Mouse (Mus musculus): ENCODE measurements around the gene Pnkp. TPM values are rescaled to one million over a fixed set of nuclear protein-coding genes. Genes with fewer than 3 reads are reported as not detected.

Gene Pnkp
- polyA plus RNA-seq, 1 experiment from 2014 or later, result 28.0 TPM

DNA sequence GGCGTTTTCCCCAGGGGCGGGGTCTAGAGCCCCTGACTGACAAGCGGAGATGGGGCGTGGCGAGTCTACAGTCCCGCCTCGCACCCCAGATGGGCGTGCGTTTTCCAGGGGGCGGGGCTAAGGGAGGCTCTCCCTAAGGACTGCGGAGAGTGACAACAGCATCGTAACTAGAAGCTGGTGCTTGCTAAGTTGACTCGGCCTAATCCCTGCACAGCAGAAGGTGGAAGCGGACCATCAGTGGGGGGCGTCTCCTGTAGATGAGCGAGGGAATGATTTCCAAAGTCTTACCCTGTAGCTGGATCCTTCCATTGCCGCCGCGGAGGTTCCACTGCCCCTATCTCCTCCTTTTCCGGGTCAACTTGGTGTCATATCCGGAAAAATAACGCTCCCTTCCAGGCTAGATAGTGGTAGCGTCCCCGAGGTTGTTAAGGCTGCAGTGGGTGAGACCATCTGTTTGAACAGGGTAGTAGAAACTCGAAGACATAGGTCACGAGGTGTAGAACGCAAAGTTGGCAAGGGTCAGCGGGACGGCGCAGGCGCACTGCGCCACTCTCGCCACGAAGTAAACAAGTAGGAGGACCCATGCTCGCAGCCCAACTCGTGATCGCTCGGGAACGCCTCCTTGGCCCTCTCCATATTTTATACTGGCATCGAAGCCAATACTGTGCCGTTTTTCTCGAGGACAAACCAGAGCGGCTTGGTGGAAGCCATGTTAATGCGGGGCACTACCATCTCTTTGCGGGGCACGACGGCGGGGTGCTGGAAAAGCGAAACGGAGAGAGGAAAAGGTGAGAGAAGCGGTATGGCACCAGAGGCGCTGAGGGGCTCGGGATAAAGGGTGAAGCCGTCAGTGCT is 8.2 kb upstream of the Pnkp start, which contains the start of the genes Akt1s1 and Tbc1d17:
TSS of gene Akt1s1 (plus strand) at position 431 of the 855 bp plus-strand sequence.
TSS of gene Tbc1d17 (minus strand) at position 519 of the 855 bp plus-strand sequence.
- H3K4me1 ChIP-seq (ENCODE audit: control insufficient read depth, insufficient read depth, low read length), result peaks cover 28% of the 10 kb centered on the region
- peak; percentile 85 for ATAC-seq (replicated peaks; ENCODE audit: extremely low read depth, insufficient read depth, low FRiP score)
- no peaks in the 10 kb centered on the region for H3K9me3 ChIP-seq (replicated peaks; ENCODE audit: control insufficient read depth, low read length)
- peak within 1 kb of the TSS; percentile 85 for H3K4me2 ChIP-seq (ENCODE audit: low read depth, low read length)
- H3K4me3 ChIP-seq (ENCODE audit: low read length), result peak within 1 kb of the TSS; percentile 85
- WGBS, result under 1% methylated on average over 54 of the region's 54 CpGs
- peak within 1 kb of the TSS; percentile 94 for H3K9ac ChIP-seq (ENCODE audit: low read length)
- H3K27me3 ChIP-seq (ENCODE audit: control insufficient read depth, insufficient read depth, low read length), result no peaks in the 10 kb centered on the region
- H3K27ac ChIP-seq (ENCODE audit: low read length), result peak within 1 kb of the TSS; percentile 99
- peaks cover 28% of the 10 kb centered on the region for H3K36me3 ChIP-seq (ENCODE audit: control insufficient read depth, insufficient read depth)

DNA sequence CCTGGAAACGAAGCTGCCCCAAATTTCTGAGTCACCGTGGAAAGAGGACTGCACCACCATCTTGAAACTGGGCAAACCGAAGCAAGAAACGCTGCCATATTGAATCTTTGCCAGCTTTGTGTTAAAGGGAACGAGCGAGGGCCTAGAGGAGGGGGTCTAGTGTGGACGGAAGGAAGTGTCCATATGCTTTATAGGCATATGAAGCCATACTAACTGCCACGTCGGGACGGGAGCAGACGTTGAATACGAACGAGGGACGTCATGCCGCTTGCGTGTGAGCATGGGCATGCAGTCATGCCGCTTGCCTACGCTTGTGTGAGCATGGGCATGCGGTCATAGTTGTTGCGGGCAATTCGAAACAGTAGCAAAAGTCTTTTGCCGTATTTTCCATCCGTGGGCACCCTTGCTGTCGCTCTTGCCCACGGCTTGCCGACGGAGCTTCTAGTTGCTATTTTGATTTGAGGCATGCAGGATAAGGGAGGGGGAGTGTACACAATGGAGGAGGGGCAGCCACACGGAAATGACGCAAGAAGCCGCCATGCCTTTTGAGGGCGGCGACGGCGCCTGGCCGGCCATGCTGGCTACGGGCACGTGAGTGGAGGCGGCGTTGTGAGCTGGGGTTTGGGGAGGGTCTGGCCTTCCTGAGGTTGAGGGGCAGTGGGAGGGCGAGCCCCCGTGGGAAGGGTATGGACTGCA is 7.4 kb upstream of the Pnkp start:
- H3K4me2 ChIP-seq (ENCODE audit: low read depth, low read length), result peak overlapping the region; percentile 85
- WGBS, result under 1% methylated on average over 41 of the region's 41 CpGs
- H3K27ac ChIP-seq (ENCODE audit: low read length), result peak overlapping the region; percentile 99
- peak; percentile 58 for ATAC-seq (replicated peaks; ENCODE audit: extremely low read depth, insufficient read depth, low FRiP score)
- no peaks in the 10 kb centered on the region for H3K9me3 ChIP-seq (replicated peaks; ENCODE audit: control insufficient read depth, low read length)
- peaks cover 30% of the 10 kb centered on the region for H3K4me1 ChIP-seq (ENCODE audit: control insufficient read depth, insufficient read depth, low read length)
- H3K27me3 ChIP-seq (ENCODE audit: control insufficient read depth, insufficient read depth, low read length), result no peaks in the 10 kb centered on the region
- H3K4me3 ChIP-seq (ENCODE audit: low read length), result peak overlapping the region; percentile 85
- peaks cover 20% of the 10 kb centered on the region for H3K36me3 ChIP-seq (ENCODE audit: control insufficient read depth, insufficient read depth)
- H3K9ac ChIP-seq (ENCODE audit: low read length), result peak overlapping the region; percentile 94

DNA sequence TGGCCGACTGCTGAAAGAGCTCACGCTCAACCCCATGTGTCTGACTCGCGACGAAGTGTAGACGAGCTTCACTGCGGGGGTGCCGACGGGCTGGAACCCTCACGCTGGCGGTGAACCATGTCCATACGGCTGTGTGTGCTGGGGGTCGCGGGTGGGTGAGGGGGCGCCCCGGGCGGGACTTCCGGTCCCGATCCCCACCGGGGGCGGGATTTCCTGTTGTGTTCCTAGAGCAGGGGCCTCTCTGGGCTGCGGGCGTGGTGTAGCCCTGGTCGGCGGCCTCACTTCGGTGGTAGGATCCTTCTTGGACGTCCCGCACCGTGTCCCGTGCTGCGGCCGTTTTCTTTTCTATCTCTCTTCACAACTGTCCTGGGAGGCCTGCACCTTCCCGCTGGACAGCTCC is 6.8 kb upstream of the Pnkp start:
- Histone ChIP-seq H3K4me1 (ENCODE audit: control insufficient read depth, insufficient read depth, low read length) (peaks cover 33% of the 10 kb centered on the region), H3K27me3 (ENCODE audit: control insufficient read depth, insufficient read depth, low read length) (no peaks in the 10 kb centered on the region), H3K27ac (ENCODE audit: low read length) (peak overlapping the region; percentile 99), H3K9ac (ENCODE audit: low read length) (peak overlapping the region; percentile 94), H3K9me3 (replicated peaks; ENCODE audit: control insufficient read depth, low read length) (no peaks in the 10 kb centered on the region), H3K4me2 (ENCODE audit: low read depth, low read length) (peak overlapping the region; percentile 85), H3K36me3 (ENCODE audit: control insufficient read depth, insufficient read depth) (peaks cover 14% of the 10 kb centered on the region), H3K4me3 (ENCODE audit: low read length) (peak overlapping the region; percentile 85)
- WGBS, result under 1% methylated on average over 33 of the region's 33 CpGs
- peak; percentile 8; the same call in 1 of the 2 replicates for ATAC-seq (replicated peaks; ENCODE audit: extremely low read depth, insufficient read depth, low FRiP score)

DNA sequence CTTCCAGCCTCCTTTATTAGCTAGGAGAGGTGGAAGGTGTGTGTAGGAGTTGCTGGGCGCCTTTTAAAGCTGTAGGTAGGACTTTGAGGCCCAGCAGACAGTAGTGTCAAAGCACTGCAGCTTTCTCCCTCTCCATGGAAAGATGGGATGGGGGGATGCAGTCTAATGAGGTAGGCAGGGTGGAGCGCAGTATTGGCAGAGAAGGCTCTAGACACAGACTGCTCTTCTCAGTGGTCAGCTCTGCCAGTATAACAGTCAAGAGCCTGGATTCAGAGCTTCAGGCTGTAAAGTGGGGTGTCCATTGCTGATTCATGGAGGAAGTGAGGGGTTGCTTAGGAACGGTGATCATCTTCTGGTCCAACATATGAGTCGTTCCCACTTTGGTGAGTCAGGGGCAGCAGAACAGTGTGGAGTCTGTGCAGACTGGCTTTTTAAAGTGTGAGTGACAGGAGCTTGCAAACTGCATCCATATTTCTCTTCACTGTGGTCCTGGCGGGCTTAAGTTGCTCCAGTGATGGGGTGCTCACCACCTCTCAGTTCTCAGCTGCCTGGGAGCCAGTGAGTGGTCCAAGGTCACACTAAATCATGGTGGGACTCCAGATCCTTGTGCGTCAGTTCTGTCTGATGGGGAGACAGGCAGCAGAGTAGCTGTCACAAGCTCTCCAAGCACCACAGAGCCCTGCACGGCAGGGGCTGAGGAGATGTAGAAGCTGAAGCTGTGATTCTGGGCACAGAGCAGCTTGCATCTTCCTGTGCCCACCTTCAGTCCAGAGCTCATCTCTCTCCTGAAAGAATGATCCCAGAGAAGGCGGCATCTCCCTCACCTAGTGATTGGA is 5.9 kb upstream of the Pnkp start:
- Histone ChIP-seq H3K9me3 (replicated peaks; ENCODE audit: control insufficient read depth, low read length) (no peaks in the 10 kb centered on the region), H3K9ac (ENCODE audit: low read length) (peak overlapping the region; percentile 94), H3K27ac (ENCODE audit: low read length) (peak overlapping the region; percentile 99), H3K36me3 (ENCODE audit: control insufficient read depth, insufficient read depth) (peaks cover 7% of the 10 kb centered on the region), H3K4me2 (ENCODE audit: low read depth, low read length) (peak overlapping the region; percentile 85), H3K4me3 (ENCODE audit: low read length) (peak overlapping the region; percentile 85), H3K27me3 (ENCODE audit: control insufficient read depth, insufficient read depth, low read length) (no peaks in the 10 kb centered on the region), H3K4me1 (ENCODE audit: control insufficient read depth, insufficient read depth, low read length) (peaks cover 37% of the 10 kb centered on the region)
- ATAC-seq (replicated peaks; ENCODE audit: extremely low read depth, insufficient read depth, low FRiP score), result no peak
- 68% methylated on average over 8 of the region's 8 CpGs for WGBS

DNA sequence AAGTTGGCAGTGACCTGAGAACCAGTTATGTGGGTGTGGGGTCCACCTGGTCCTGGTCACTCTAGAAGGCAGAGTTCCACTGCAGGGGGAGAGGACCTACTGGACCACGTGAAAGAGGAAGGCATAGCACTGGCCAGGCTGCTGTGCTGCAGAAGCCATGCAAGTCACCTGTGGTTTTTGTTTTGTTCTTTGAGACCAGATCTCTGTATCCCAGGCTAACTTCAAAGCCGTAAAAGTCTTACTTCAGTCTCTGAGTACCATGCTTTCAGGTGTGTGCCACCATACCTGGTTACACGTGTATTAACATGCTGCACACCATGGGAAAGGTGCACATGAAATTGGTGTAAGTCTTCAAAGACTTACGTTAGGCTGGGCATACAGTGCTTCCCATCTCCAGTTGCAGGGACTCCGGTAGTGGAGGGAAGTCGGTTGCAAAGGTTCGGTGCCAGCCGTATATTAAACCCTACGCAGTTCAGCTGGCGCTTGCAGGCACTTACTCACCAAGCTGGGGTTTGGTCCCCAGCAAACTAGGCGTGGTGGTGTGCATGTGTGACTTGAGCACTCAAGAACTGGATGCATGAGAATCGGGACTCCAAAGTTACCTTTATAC is 5.2 kb upstream of the Pnkp start:
- Histone ChIP-seq H3K27me3 (ENCODE audit: control insufficient read depth, insufficient read depth, low read length) (no peaks in the 10 kb centered on the region), H3K9ac (ENCODE audit: low read length) (no peak overlapping the region), H3K4me1 (ENCODE audit: control insufficient read depth, insufficient read depth, low read length) (peaks cover 44% of the 10 kb centered on the region), H3K36me3 (ENCODE audit: control insufficient read depth, insufficient read depth) (no peaks in the 10 kb centered on the region), H3K27ac (ENCODE audit: low read length) (no peak overlapping the region), H3K9me3 (replicated peaks; ENCODE audit: control insufficient read depth, low read length) (no peaks in the 10 kb centered on the region), H3K4me2 (ENCODE audit: low read depth, low read length) (no peak overlapping the region), H3K4me3 (ENCODE audit: low read length) (no peak overlapping the region)
- no peak for ATAC-seq (replicated peaks; ENCODE audit: extremely low read depth, insufficient read depth, low FRiP score)
- WGBS, result 90% methylated on average over 12 of the region's 12 CpGs

DNA sequence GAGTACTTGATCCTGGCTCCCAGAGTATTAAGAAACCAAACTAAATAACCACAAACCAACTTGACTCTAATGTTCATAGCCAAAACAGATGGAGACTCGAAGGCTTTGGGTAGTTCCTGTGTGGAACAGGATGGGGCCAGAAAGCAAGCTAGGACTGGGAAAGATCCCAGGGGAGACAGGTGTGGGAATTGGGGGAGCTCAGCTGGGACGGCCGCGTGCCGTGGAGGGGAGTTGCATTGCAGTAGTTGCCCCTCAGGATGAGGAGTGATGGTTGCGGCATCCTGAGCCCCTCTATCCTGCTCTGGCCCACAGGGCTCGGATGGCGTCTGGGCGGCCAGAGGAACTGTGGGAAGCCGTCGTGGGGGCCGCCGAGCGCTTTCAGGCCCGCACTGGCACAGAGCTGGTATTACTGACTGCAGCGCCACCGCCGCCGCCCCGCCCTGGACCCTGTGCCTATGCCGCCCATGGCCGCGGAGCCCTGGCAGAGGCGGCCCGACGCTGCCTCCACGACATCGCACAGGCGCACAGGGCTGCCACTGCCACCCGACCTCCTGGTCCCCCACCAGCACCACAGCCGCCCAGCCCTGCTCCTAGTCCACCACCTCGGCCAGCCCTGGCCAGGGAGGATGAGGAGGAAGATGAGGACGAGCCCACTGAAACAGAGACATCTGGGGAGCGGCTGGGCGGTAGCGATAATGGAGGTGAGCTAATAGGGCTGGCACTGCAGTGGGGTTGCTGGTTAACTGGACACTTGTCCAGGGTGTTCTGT is 4.5 kb upstream of the Pnkp start:
- Histone ChIP-seq H3K9me3 (replicated peaks; ENCODE audit: control insufficient read depth, low read length) (no peaks in the 10 kb centered on the region), H3K4me1 (ENCODE audit: control insufficient read depth, insufficient read depth, low read length) (peaks cover 43% of the 10 kb centered on the region), H3K4me3 (ENCODE audit: low read length) (no peak overlapping the region), H3K9ac (ENCODE audit: low read length) (no peak overlapping the region), H3K27ac (ENCODE audit: low read length) (no peak overlapping the region), H3K27me3 (ENCODE audit: control insufficient read depth, insufficient read depth, low read length) (no peaks in the 10 kb centered on the region), H3K4me2 (ENCODE audit: low read depth, low read length) (no peak overlapping the region), H3K36me3 (ENCODE audit: control insufficient read depth, insufficient read depth) (no peaks in the 10 kb centered on the region)
- WGBS, result 84% methylated on average over 36 of the region's 36 CpGs
- no peak for ATAC-seq (replicated peaks; ENCODE audit: extremely low read depth, insufficient read depth, low FRiP score)

DNA sequence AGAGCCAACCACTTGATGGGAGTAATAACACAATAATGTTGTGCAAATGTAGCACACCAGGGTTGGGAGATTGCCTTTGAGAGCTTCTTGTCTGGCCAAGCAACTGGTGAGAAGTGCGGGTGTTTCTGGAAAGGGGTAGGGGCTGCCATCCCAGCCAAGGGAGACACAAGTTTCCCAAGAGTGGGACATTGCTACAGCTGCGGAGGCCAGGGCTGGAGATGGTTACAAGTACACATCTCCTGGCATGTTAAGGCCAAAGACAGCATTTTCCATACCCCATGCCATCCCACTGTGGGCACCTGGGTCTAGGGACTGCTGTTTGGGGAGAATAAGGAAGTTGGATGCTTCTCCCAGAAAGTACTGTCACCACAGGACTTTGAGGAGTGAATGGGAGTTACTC is 3.9 kb upstream of the Pnkp start:
- no peaks in the 10 kb centered on the region for H3K27me3 ChIP-seq (ENCODE audit: control insufficient read depth, insufficient read depth, low read length)
- no peaks in the 10 kb centered on the region for H3K36me3 ChIP-seq (ENCODE audit: control insufficient read depth, insufficient read depth)
- peaks cover 40% of the 10 kb centered on the region for H3K4me1 ChIP-seq (ENCODE audit: control insufficient read depth, insufficient read depth, low read length)
- H3K9ac ChIP-seq (ENCODE audit: low read length), result no peak overlapping the region
- no peaks in the 10 kb centered on the region for H3K9me3 ChIP-seq (replicated peaks; ENCODE audit: control insufficient read depth, low read length)
- no peak for ATAC-seq (replicated peaks; ENCODE audit: extremely low read depth, insufficient read depth, low FRiP score)
- no peak overlapping the region for H3K27ac ChIP-seq (ENCODE audit: low read length)
- no peak overlapping the region for H3K4me2 ChIP-seq (ENCODE audit: low read depth, low read length)
- WGBS, result 87% methylated on average over 2 of the region's 2 CpGs
- H3K4me3 ChIP-seq (ENCODE audit: low read length), result no peak overlapping the region

Data from heart, embryonic 16.5 days (tissue).